Mouse (Mus musculus): Measurements from ENCODE around the gene Gm6205. TPM values are rescaled to one million over a fixed set of nuclear protein-coding genes. Genes with fewer than 3 reads are reported as not detected.

The Gm6205 gene
- total RNA-seq (2023): not detected

GRCm38 (mm10) chr5:94648082-94648481, at the start of gene Gm6205:
Gene Gm6205 (plus strand): TSS chr5:94648382.

GRCm38 (mm10) chr5:94616242-94616641, 31.9 kb upstream of the Gm6205 start, which contains the start of gene Gm3147:
Gene Gm3147 (minus strand): TSS chr5:94616342.

DNA sequence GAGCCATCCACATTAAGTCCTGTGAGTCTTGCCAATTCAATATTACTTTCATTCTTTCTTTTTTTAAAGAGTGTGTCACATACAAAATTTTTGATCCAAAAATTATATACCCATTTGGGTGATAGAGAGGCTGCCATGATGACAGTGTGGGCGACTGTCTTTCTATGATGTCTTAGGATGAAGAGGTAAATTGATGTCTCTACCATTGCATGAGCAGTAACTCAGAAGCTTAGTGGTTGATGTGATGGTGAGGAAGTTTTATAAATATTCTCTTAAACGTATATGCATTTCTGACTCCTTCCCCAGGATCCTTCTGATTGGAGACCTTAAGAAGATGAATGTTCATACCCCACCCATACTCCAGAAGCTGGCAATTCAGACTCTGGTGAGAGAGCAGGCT, 24.5 kb upstream of the Gm6205 start, which contains the start of gene Gm6509:
Gene Gm6509 (plus strand): TSS at position 301 of the 400 bp plus-strand sequence.

Other genes with a start within 250 kb of the Gm6205 start
- not detected for gene Gm7682, start 202.6 kb upstream of the Gm6205 start, total RNA-seq (2023)
- gene Gm3139, start 122.1 kb upstream of the Gm6205 start, total RNA-seq (2023): not detected
- gene Gm3147, start 32.0 kb upstream of the Gm6205 start, total RNA-seq (2023): not detected
- gene Gm6509, start 24.4 kb upstream of the Gm6205 start, total RNA-seq (2023): not detected
- gene Gm3183, start 217.1 kb downstream of the Gm6205 start, total RNA-seq (2023): not detected